Mouse (Mus musculus) heart, adult 2 months (tissue): ENCODE measurements around the gene Gtf2h4. TPM values are rescaled to one million over a fixed set of nuclear protein-coding genes. Genes with fewer than 3 reads are reported as not detected.
A peak's percentile ranks its signal among the peaks of the same experiment; 100 is the strongest.

Source experiments
- DNase-seq, 2 experiments: peaks; one replicate each; pipeline ENCODE4 v3.0.0; 2021
- H3K27ac ChIP-seq: fragments of 200-600 bp; 2 replicates; pipeline ENCODE4 v1.8.1; 2022
- H3K27me3 ChIP-seq: fragments of 200-500 bp; 2 replicates; pipeline ENCODE4 v1.6.1; 2012; ENCODE audit warnings: mild to moderate bottlenecking, low read length, inconsistent platforms, mixed read lengths; ENCODE audit not compliant: control insufficient read depth, insufficient read depth
- H3K36me3 ChIP-seq: fragments of 200-500 bp; 2 replicates; pipeline ENCODE4 v1.6.1; 2012; ENCODE audit warnings: low read length, inconsistent platforms; ENCODE audit not compliant: control insufficient read depth, insufficient read depth
- H3K4me1 ChIP-seq: fragments of 200-500 bp; 2 replicates; pipeline ENCODE4 v1.6.1; 2011; ENCODE audit warnings: low read length; ENCODE audit not compliant: control insufficient read depth, insufficient read depth
- H3K4me3 ChIP-seq: fragments of 200-600 bp; 2 replicates; pipeline ENCODE4 v1.8.1; 2022
- H3K79me2 ChIP-seq: fragments of 200-500 bp; replicated peaks from 2 replicates; pipeline ENCODE4 v1.6.1; 2012; ENCODE audit warnings: mild to moderate bottlenecking, inconsistent platforms, low read length, moderate library complexity, mixed read lengths; ENCODE audit not compliant: control insufficient read depth, insufficient read depth
- H3K9ac ChIP-seq: fragments of 200-500 bp; 2 replicates; pipeline ENCODE4 v1.6.1; 2012; ENCODE audit warnings: low read depth, mild to moderate bottlenecking, control low read depth, inconsistent platforms, low read length, mixed read lengths
- CTCF ChIP-seq: fragments of 200-600 bp; IDR thresholded peaks from 2 replicates; pipeline ENCODE4 v1.8.1; 2022; ENCODE audit warnings: antibody characterized with exemption, mild to moderate bottlenecking, moderate library complexity
- EP300 ChIP-seq: fragments of 200-500 bp; IDR thresholded peaks from 2 replicates; pipeline ENCODE4 v1.6.1; 2011; ENCODE audit warnings: low read depth, low read length, control low read depth; ENCODE audit not compliant: insufficient read depth
- POLR2A ChIP-seq: fragments of 200-500 bp; IDR thresholded peaks from 2 replicates; pipeline ENCODE4 v1.6.1; 2011; ENCODE audit warnings: mild to moderate bottlenecking, low read depth, low read length, control low read depth; ENCODE audit not compliant: insufficient read depth
- WGBS: fragments of 180-500 bp; shearing (Covaris S2); methylation state at CpG from one replicate; pipeline ENCODE4 v1.1.7; 2018; 5-methylcytosine and 5-hydroxymethylcytosine counted together
- intact Hi-C: fragments of 180-260 bp; cut with DNase I; formaldehyde crosslinking; loops from one replicate; pipeline ENCODE4 v1.15.1; 2025
- polyA plus RNA-seq: library from polyadenylated mRNA; depleted of rRNA; stranded (reverse); fragments of >200 nt; gene quantifications from 2 replicates; pipeline ENCODE4 v1.2.3, GENCODE M21; 2012
- total RNA-seq, 2 experiments: library from RNA; stranded (reverse); gene quantifications; 2 replicates each; pipeline ENCODE4 v1.2.3; 2021

Gtf2h4 gene
- total and polyA plus RNA-seq, 3 experiments, result 15.0 to 21.0 (median 20.6) TPM

DNA sequence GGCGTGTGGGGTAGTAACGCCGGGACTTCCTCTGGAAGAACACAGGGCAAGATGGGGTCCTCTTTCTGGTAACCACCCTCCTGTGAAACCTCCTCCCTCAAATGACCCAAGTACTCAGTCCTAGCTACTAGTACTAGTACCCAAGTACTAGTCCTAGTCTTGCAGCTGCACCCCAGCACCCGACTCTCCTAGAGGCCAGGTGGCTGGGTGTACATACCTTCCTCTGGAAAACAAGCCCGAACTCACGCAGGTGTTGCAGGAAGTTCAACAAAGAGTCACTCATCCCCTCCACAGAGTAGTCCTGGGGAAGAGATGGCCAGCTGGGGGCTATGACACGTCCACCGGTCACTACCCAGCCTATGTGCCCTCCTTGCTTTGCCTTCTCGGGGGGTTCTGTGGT is 3.8 kb downstream of the Gtf2h4 start:
- H3K9ac ChIP-seq, result no peak overlapping the region
- no peaks in the 10 kb centered on the region for H3K36me3 ChIP-seq
- WGBS, result 93% methylated on average over 9 of the region's 9 CpGs
- intact Hi-C loops, result no loop called here
- no peaks in the 10 kb centered on the region for H3K27me3 ChIP-seq
- no peak overlapping the region for H3K27ac ChIP-seq
- H3K4me3 ChIP-seq, result no peak overlapping the region
- no peaks in the 10 kb centered on the region for H3K79me2 ChIP-seq
- peaks cover 3% of the 10 kb centered on the region; the same call in 1 of the 2 replicates for H3K4me1 ChIP-seq
- DNase-seq, result no peak
- TF ChIP-seq CTCF, result no peak
- no peak for TF ChIP-seq EP300
- TF ChIP-seq POLR2A, result no peak

DNA sequence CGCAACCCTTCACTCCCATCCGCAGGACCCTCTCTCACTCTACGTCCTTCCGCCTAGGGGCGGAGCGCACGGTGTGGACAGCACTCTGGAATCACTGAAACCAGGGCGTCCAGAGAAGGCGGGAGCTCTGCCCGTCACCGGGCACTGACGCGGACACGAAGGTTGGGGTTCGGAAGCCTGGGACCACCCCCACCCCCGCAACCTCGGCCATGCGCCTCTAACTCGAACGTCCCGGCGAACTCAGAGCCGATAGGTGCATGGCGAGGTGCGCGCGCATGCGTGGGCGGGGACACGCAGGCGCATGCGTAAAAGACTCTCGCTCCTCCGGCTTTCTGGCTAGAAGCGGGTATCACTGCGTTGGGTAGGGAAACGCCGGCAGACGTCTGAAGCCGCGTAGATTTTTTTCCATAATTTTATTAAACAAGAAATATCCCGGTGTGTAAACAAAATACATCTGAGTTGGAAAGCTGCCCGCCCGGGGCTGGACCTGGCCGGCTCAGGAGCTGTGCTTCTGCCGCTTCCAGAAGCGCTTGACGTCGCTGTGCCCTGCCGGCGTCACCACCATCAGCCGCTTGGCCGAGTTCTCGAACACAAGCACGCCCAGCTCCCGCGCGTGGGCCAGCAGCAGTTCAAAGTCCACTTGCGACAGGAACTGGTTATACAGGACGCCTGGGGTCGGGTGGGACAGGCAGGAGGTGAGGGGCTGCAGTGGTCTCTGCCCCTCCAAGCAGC is 6.0 kb downstream of the Gtf2h4 start, which contains the start of gene Vars2:
Gene Vars2, minus strand, starts transcription at position 259 of the 732 bp plus-strand sequence.
- Histone ChIP-seq H3K27ac (peak within 1 kb of the TSS; percentile 87), H3K4me3 (peak within 1 kb of the TSS; percentile 88), H3K36me3 (no peaks in the 10 kb centered on the region), H3K27me3 (no peaks in the 10 kb centered on the region), H3K79me2 (no peaks in the 10 kb centered on the region), H3K9ac (peak within 1 kb of the TSS; percentile 89), H3K4me1 (peaks cover 2% of the 10 kb centered on the region; the same call in 1 of the 2 replicates)
- intact Hi-C loops, result no loop called here
- under 1% methylated on average over 61 of the region's 61 CpGs for WGBS
- peak; percentile 97 to 98 for DNase-seq
- TF ChIP-seq POLR2A (peak; percentile 93), CTCF (0 out of 2 replicates have a peak, but pooled peaks have one; percentile 21), EP300 (0 out of 2 replicates have a peak, but pooled peaks have one; percentile 17)

DNA sequence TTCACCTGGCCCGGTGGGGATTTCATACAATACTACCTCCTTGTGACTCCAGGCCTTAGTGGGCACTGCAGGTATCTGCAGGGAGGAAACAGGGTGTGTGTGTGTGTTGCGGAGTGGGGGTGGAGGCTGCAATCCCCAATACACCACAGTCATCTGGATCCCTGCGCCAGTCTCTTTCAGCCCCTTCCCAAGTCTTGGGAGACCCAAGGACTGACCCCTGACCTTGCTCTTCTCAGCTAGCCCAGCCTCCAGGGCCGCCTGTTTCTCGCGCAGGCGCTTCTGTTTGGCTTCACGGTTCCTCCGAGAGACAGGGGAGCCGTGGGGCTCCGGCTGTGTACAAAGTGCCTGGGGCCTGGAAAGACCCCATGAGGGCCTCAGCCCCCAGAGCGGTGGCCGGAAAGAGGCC is 6.7 kb downstream of the Gtf2h4 start:
- H3K27ac ChIP-seq, result peak overlapping the region; percentile 87
- peak overlapping the region; percentile 73 for H3K9ac ChIP-seq
- intact Hi-C loops, result no loop called here
- H3K79me2 ChIP-seq, result no peaks in the 10 kb centered on the region
- WGBS, result 4% methylated on average over 13 of the region's 13 CpGs
- no peaks in the 10 kb centered on the region for H3K36me3 ChIP-seq
- H3K4me1 ChIP-seq, result peaks cover 2% of the 10 kb centered on the region; the same call in 1 of the 2 replicates
- peak overlapping the region; percentile 88 for H3K4me3 ChIP-seq
- TF ChIP-seq CTCF (no peak), POLR2A (no peak), EP300 (no peak)
- DNase-seq, result peak in 1 of 2 experiments; percentile 17
- no peaks in the 10 kb centered on the region for H3K27me3 ChIP-seq

DNA sequence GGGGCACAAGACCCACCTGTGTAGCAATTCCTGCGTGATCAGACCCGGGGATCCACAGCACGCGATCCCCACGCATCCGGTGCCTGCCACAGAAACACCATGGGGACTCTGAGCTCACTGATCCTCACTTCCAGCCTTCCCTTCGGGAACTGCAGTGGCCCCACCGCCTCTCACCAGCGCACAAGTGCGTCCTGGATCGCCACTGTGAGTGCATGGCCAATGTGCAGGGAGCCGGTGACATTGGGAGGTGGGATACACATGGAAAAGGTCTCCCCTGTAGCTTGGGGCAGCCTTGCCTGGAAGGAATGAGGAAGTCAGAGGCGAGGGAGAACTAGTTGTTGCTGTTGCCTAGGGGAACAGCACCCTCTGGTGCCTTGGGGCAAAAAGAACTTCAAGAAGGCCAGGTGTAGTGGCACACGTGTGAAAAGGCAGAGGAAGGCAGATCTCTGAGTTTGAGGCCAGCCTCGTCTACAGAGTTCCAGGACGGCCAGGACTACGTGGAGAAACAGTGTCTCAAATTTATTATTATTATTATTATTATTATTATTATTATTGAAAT is 7.5 kb downstream of the Gtf2h4 start:
- TF ChIP-seq EP300, result no peak
- peak; percentile 32 for TF ChIP-seq CTCF
- no peak for TF ChIP-seq POLR2A
- Histone ChIP-seq H3K27ac (no peak overlapping the region), H3K79me2 (no peaks in the 10 kb centered on the region), H3K4me1 (peaks cover 2% of the 10 kb centered on the region; the same call in 1 of the 2 replicates), H3K27me3 (no peaks in the 10 kb centered on the region), H3K9ac (no peak overlapping the region), H3K4me3 (no peak overlapping the region), H3K36me3 (no peaks in the 10 kb centered on the region)
- intact Hi-C loops, result no loop called here
- 84% methylated on average over 17 of the region's 17 CpGs for WGBS
- DNase-seq, result no peak

DNA sequence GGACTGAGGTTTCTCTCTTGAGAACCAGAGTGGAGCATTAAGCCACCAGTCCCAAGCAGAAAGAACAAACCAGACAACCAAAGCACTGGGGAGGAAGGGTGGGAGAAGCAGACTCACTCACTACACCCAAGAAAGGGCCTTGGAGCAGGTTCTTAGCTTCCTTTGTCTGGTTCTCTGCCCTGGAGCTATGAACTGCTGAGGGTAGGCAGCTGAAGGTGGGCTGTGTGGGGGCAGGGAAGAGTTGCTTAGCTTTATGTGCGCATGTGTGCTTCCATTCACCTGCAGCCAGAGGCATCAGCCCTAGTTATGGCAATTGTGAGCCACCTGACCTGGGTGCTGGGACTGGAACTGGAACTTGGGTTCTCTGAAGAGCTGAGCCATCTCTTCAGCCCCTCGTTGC is 20.5 kb downstream of the Gtf2h4 start:
- Histone ChIP-seq H3K27me3 (no peaks in the 10 kb centered on the region), H3K36me3 (no peaks in the 10 kb centered on the region), H3K79me2 (no peaks in the 10 kb centered on the region), H3K9ac (no peak overlapping the region), H3K4me3 (no peak overlapping the region), H3K27ac (no peak overlapping the region), H3K4me1 (no peaks in the 10 kb centered on the region)
- no peak for TF ChIP-seq CTCF
- TF ChIP-seq EP300, result no peak
- TF ChIP-seq POLR2A, result no peak
- WGBS, result 74% methylated on average over 2 of the region's 2 CpGs
- intact Hi-C loops, result no loop called here
- DNase-seq, result no peak

DNA sequence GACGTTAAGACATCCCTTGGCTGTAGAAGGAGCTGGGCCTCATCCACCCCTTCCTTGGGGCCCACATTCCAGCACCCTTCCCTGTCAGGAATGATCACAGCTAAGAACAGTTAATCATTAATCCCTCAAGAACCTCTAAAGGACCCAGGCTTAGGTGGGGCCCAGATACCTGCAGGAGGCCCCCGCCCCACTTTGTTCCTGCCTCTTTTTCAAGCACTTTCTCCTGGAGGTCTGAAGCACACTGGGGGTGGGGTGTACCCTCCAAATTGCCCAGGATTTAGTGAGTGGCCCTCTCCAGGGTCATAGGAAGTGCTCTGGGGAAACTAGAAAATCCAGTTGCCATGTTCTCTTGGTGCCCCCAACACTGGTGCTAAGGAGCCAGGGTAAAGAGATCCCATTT is 24.1 kb downstream of the Gtf2h4 start:
- Histone ChIP-seq H3K4me3 (no peak overlapping the region), H3K36me3 (no peaks in the 10 kb centered on the region), H3K27ac (no peak overlapping the region), H3K27me3 (no peaks in the 10 kb centered on the region), H3K4me1 (no peaks in the 10 kb centered on the region), H3K9ac (no peak overlapping the region), H3K79me2 (no peaks in the 10 kb centered on the region)
- TF ChIP-seq EP300, result no peak
- TF ChIP-seq POLR2A, result no peak
- TF ChIP-seq CTCF, result no peak
- intact Hi-C loops, result no loop called here
- WGBS, result 65% methylated on average over 2 of the region's 2 CpGs
- DNase-seq, result no peak
